Mouse (Mus musculus) intestine, embryonic 15.5 days (tissue): ENCODE measurements around the gene Snrnp70. TPM values are rescaled to one million over a fixed set of nuclear protein-coding genes. Genes with fewer than 3 reads are reported as not detected.

Experiments used
- ATAC-seq: fragments of 200-750 bp; cut with Nextera tagmentation; 2 replicates; pipeline ENCODE4 v1.8.0; 2017; ENCODE audit warnings: moderate TSS enrichment, moderate library complexity
- H3K27ac ChIP-seq: fragments of 300-500 bp; sonication (generic); 2 replicates; pipeline ENCODE4 v1.5.1; 2015; ENCODE audit warnings: mild to moderate bottlenecking, inconsistent platforms
- H3K27me3 ChIP-seq: fragments of 300-500 bp; sonication (generic); replicated peaks from 2 replicates; pipeline ENCODE4 v1.6.1; 2015; ENCODE audit warnings: inconsistent platforms
- H3K36me3 ChIP-seq: fragments of 300-500 bp; sonication (generic); 2 replicates; pipeline ENCODE4 v1.6.1; 2015; ENCODE audit warnings: inconsistent platforms
- H3K4me1 ChIP-seq: fragments of 300-500 bp; sonication (generic); replicated peaks from 2 replicates; pipeline ENCODE4 v1.6.1; 2015; ENCODE audit warnings: inconsistent platforms
- H3K4me2 ChIP-seq: fragments of 300-500 bp; sonication (generic); replicated peaks from 2 replicates; pipeline ENCODE4 v1.6.1; 2015; ENCODE audit warnings: mild to moderate bottlenecking, inconsistent platforms
- H3K4me3 ChIP-seq: fragments of 300-500 bp; sonication (generic); replicated peaks from 2 replicates; pipeline ENCODE4 v1.5.1; 2015; ENCODE audit warnings: inconsistent platforms
- H3K9ac ChIP-seq: fragments of 300-500 bp; sonication (generic); 2 replicates; pipeline ENCODE4 v1.6.1; 2015; ENCODE audit warnings: inconsistent platforms
- H3K9me3 ChIP-seq: fragments of 300-500 bp; sonication (generic); 2 replicates; pipeline ENCODE4 v1.6.1; 2016; ENCODE audit warnings: inconsistent platforms
- WGBS: fragments of 180-500 bp; shearing (Covaris S2); methylation state at CpG from one replicate; pipeline ENCODE4 v1.1.7; 2015; 5-methylcytosine and 5-hydroxymethylcytosine counted together
- polyA plus RNA-seq: library from polyadenylated mRNA; unstranded; fragments of >200 nt; fragmentation: Nextera tagmentation; extraction: Ambion mirVana; gene quantifications from 2 replicates; pipeline ENCODE4 v1.2.1, GENCODE M21; 2015

The Snrnp70 gene
- polyA plus RNA-seq, 1 experiment from 2014 or later, result 195 TPM

DNA sequence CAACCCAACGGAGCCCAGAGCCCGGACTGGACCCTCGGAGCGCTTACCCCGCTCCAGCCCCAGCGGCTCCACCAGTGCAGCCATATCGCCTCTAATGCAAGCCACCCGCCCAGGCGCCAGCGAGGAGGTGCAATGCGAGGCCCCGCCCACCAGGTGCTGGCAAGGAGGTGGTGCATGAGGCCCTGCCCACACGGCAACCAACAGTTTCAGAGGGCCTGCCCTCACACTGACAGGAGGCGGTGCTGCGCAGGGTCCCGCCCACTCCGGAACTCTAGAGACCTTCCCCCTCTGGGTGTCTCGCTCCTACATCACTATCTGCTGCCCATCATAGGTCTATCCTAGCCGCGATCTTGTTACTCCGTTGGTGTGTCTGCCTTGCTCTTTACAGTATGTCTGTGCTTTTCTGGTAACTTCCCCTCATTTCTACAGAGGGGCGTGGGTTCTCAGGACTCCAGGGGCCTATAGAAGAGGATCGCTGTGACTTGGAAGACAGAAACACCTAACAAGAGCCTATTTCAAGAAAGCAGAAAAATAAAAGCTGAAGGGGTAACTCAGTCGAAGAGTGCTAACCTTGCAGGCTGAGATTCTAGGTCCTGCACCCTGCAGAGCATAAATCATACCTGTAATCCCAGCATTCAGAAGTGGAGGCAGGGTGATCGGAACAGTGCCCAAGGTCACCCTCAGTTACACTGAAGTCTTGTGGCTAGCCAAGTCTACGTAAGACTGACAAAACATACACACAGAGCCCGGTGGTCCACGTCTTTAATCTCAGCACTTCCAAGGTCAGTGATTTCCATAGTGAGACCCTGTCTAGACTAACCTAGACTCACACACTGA is 24.8 kb downstream of the Snrnp70 start, which contains the start of gene Lin7b:
Lin7b (minus strand) TSS at position 109 of the 837 bp plus-strand sequence.
- peak within 1 kb of the TSS; percentile 53 for H3K4me3 ChIP-seq
- peaks cover 10% of the 10 kb centered on the region for H3K36me3 ChIP-seq
- peaks cover 14% of the 10 kb centered on the region for H3K27me3 ChIP-seq
- peak within 1 kb of the TSS; percentile 56 for H3K9ac ChIP-seq
- H3K27ac ChIP-seq, result peak within 1 kb of the TSS; percentile 44; the same call in 1 of the 2 replicates
- 9% methylated on average over 28 of the region's 28 CpGs for WGBS
- H3K4me2 ChIP-seq, result peak within 1 kb of the TSS; percentile 99
- H3K9me3 ChIP-seq, result no peaks in the 10 kb centered on the region
- H3K4me1 ChIP-seq, result peaks cover 24% of the 10 kb centered on the region
- peak; percentile 85 for ATAC-seq

- Histone ChIP-seq H3K27ac (no peak overlapping the region), H3K4me3 (peak overlapping the region; percentile 53), H3K4me1 (peaks cover 24% of the 10 kb centered on the region), H3K9me3 (no peaks in the 10 kb centered on the region), H3K36me3 (peaks cover 7% of the 10 kb centered on the region; the same call in 1 of the 2 replicates), H3K27me3 (peaks cover 22% of the 10 kb centered on the region), H3K9ac (peak overlapping the region; percentile 56), H3K4me2 (peak overlapping the region; percentile 99)
- peak; percentile 1; the same call in 1 of the 2 replicates for ATAC-seq
- WGBS, result 8% methylated on average over 51 of the region's 52 CpGs
Measured at GRCm38 (mm10) chr7:45369836-45370474, 25.6 kb downstream of the Snrnp70 start.

DNA sequence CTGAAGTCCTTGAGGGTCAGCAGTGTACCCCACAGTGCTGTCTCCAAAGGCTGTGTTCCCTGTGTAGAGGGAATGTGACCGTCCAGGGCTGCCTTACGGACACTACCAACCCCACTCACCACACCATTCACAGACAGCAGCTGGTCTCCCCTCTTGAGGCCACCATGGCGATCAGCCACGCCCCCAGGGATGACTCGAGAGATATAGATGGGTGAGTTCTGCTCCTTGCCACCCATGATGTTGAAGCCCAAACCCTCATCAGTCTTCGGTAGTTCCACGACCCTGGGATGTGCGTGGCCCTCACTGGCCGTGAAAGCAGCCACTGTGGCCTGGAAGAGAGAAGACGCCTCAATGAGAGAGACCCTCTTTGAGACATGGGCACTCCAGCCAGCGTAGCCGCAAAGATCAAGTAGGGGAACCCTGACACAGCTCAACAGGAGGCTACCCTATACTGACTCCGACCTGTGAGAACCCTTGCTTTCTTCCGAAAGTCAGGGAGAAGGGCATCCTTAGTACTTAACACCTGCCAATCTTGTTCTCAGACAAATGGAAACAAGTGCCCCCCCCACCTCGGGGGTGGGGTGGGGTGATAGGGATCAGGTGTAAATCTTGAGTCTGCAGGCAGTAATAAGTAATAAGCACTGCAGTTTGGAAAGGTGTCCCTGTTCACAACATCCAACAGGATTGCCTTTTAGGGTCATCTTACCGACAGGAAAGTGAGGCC is 26.4 kb downstream of the Snrnp70 start:
- WGBS, result 73% methylated on average over 16 of the region's 16 CpGs
- no peaks in the 10 kb centered on the region for H3K9me3 ChIP-seq
- H3K36me3 ChIP-seq, result peaks cover 7% of the 10 kb centered on the region; the same call in 1 of the 2 replicates
- no peak overlapping the region for H3K9ac ChIP-seq
- H3K4me3 ChIP-seq, result no peak overlapping the region
- H3K4me2 ChIP-seq, result peak overlapping the region; percentile 99
- H3K27ac ChIP-seq, result no peak overlapping the region
- peaks cover 25% of the 10 kb centered on the region for H3K27me3 ChIP-seq
- peaks cover 24% of the 10 kb centered on the region for H3K4me1 ChIP-seq
- no peak for ATAC-seq

DNA sequence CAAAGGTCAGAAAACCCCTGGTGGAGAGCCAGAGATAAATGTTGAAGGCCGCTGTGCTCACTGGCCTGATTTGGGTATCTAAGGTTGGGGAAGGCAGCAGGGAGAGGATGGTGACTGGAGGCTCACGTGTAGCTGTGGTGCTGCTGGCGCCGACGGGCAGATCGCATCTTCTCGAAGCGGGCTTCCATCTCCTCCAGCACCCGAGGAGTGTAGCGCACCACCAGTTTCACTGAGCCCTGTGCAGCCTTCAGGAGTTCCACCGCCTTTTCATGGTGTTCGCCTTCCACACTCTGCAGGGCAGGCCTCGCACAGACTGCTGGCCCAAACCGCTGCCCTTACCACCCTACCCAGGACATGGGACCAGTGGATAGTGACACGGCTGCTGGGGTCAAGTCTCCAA is 27.4 kb downstream of the Snrnp70 start:
- Histone ChIP-seq H3K4me2 (peak overlapping the region; percentile 99), H3K4me3 (peak overlapping the region; percentile 59; the same call in 1 of the 2 replicates), H3K9me3 (no peaks in the 10 kb centered on the region), H3K9ac (0 out of 2 replicates have a peak overlapping the region, but pooled peaks have one; percentile 29), H3K4me1 (peaks cover 24% of the 10 kb centered on the region), H3K27ac (no peak overlapping the region), H3K27me3 (peaks cover 28% of the 10 kb centered on the region), H3K36me3 (peaks cover 7% of the 10 kb centered on the region; the same call in 1 of the 2 replicates)
- 84% methylated on average over 15 of the region's 15 CpGs for WGBS
- no peak for ATAC-seq

DNA sequence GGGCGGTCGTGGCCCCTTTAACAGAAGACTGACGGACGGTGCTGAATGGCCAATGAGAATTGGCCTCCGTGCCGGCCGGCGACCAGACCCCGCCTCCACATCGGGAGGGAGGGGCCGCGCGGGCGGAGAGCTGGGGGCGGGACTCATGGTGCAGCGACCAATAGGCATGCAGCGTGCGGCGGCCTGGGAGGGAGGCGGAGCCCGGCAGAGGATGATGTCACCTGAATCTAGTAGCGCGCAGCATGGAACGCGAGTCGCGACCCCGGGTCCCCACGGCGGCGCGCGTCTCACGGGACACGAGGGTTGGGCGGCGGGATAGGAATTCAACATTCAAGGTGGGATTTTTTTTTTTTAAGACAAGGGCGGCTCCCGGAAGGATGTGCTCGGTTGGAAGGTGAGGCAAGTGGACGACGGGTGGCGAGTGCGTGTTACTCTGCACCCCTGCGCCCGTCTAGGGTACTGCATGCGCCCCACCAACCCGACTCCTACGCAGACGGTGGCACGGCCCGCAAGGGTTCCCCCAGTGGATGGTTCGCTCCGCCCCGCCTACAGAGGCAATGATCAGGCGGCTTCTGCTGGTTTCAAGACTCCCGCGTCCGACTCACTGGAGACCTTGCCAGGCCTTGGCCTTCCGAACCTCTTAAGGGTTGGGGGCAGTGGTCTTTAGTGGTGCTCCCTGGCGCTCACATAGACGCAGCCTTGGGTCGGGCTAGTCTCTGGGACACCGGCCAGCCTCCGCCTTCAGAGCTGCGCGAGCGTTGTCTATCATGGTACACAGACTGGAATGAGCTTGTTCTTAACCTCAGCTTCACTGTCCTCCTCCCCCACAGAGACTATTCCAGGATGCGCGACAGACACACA is 28.3 kb downstream of the Snrnp70 start:
- peaks cover 3% of the 10 kb centered on the region; the same call in 1 of the 2 replicates for H3K36me3 ChIP-seq
- H3K9ac ChIP-seq, result peak overlapping the region; percentile 58
- peak overlapping the region; percentile 57; the same call in 1 of the 2 replicates for H3K27ac ChIP-seq
- H3K9me3 ChIP-seq, result no peaks in the 10 kb centered on the region
- peaks cover 29% of the 10 kb centered on the region for H3K4me1 ChIP-seq
- peak overlapping the region; percentile 59 for H3K4me3 ChIP-seq
- H3K27me3 ChIP-seq, result peaks cover 29% of the 10 kb centered on the region
- WGBS, result under 1% methylated on average over 70 of the region's 70 CpGs
- ATAC-seq, result peak; percentile 88
- peak overlapping the region; percentile 99 for H3K4me2 ChIP-seq

DNA sequence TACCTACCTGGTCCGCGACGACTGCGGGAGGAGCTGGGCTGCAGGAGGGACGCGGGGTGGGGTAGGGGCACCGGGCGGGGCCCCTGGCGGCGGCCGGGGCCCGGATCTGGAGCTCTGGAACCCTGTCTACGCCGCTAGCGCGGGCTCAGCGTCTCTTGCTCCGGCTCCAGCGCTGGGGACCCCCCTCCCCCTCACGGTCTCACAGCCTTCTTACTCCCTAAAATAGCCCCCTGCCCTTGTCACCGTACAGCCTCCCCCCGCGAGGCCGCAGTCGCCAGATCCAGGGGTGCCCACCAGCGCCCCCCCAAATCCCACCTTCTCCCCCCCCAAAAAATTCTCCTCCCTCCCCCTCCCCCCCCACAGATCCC is 28.9 kb downstream of the Snrnp70 start, which contains the start of gene Ppfia3:
Ppfia3 (minus strand) TSS at position 368 of the 368 bp plus-strand sequence.
- peaks cover 35% of the 10 kb centered on the region for H3K27me3 ChIP-seq
- peak within 1 kb of the TSS; percentile 59 for H3K4me3 ChIP-seq
- WGBS, result under 1% methylated on average over 25 of the region's 26 CpGs
- peaks cover 33% of the 10 kb centered on the region for H3K4me1 ChIP-seq
- H3K9me3 ChIP-seq, result no peaks in the 10 kb centered on the region
- peak within 1 kb of the TSS; percentile 58 for H3K9ac ChIP-seq
- peak within 1 kb of the TSS; percentile 99 for H3K4me2 ChIP-seq
- H3K36me3 ChIP-seq, result no peaks in the 10 kb centered on the region
- peak; percentile 11; the same call in 1 of the 2 replicates for ATAC-seq
- H3K27ac ChIP-seq, result peak within 1 kb of the TSS; percentile 57; the same call in 1 of the 2 replicates

DNA sequence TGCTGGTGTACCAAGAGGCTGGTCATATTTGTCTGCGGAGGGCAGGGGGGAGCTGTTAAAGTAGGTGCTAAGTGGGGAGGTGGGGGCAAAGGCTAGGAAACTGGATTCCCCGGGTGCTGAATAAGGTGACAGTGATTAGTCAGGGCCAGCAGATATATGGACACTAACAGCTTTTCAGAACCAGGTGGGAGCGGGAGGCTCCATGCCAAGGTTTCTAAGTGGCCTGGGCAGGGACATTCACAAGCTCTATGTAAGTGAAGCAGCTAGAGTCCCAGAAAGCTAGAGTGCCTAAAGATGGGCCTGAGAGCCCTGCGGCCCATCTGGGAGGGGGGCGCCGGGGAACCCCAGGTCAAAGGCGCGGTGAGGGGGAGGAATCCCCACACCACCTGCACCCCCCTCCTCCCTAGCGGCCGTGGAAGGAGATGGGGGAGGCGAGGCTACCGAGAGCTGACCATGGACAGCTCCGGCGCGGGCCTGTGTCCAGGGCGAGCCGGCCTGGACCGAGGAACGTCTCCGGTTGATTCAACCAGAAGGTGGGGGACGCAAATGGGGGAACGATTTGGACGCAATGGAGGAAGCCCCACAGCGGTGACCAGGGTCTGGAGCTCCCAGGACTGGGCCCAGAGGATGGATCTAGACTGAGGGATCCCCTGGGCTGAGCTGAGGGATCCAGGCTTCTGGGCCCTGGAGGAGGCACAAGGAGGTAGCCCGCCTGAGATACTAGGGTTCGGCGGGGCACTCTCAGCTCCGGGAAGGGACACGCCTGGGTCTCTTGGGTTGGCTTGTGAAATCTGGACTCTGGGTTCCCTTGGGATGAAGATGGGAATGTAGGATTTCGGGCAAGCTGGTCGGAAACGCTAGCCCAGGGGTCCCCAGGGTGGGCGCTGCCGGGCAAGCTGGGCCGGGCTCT is 29.5 kb downstream of the Snrnp70 start:
- 3% methylated on average over 35 of the region's 35 CpGs for WGBS
- Histone ChIP-seq H3K36me3 (no peaks in the 10 kb centered on the region), H3K27me3 (peaks cover 38% of the 10 kb centered on the region), H3K9ac (peak overlapping the region; percentile 58), H3K27ac (no peak overlapping the region), H3K9me3 (no peaks in the 10 kb centered on the region), H3K4me1 (peaks cover 38% of the 10 kb centered on the region), H3K4me3 (peak overlapping the region; percentile 59), H3K4me2 (peak overlapping the region; percentile 99)
- ATAC-seq, result no peak

DNA sequence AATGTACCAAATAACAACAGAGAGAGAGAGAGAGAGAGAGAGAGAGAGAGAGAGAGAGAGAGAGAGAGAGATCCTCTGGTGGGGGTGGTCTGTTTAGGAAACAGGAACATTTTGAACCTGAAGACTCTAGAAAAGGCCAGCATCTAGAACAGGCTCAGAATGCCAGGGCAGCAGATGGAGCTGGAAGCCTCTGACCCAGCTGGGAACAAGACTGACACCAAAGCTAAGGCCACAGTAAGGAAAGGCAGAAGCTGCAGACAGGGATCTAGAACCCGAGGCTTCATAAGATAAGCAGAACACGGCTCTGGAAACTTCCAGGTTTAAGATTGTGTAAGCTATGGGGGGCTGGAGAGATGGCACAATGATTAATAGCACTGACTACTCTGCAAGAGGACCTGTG is 31.6 kb downstream of the Snrnp70 start:
- Histone ChIP-seq H3K36me3 (no peaks in the 10 kb centered on the region), H3K27me3 (peaks cover 44% of the 10 kb centered on the region)
- WGBS, result 79% methylated on average over 2 of the region's 2 CpGs

DNA sequence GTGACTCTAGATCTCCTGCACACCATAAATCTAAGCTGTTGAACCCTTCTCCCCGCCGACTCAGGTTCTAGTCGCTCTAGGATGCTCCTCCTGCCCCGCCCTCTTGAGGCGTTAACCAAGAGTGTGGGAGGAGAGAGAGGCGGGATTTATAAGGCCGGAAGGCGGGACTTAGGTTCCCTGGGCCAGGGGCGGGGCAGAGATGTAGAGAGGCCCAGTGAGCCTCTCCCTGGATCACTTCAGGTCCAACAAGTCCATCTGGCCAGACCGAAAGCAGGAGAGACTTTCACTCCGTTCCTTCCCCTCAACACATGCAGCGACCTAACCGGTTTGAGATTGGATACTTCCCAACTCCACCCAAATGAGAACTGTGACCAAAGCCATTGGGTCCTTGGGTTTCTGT is 32.7 kb downstream of the Snrnp70 start:
- no peak overlapping the region; the same call in 1 of the 2 replicates for H3K4me2 ChIP-seq
- peaks cover 30% of the 10 kb centered on the region for H3K4me1 ChIP-seq
- no peak overlapping the region for H3K9ac ChIP-seq
- peak; percentile 23 for ATAC-seq
- 4% methylated on average over 13 of the region's 13 CpGs for WGBS
- no peak overlapping the region for H3K27ac ChIP-seq
- no peaks in the 10 kb centered on the region for H3K9me3 ChIP-seq
- no peaks in the 10 kb centered on the region for H3K36me3 ChIP-seq
- H3K27me3 ChIP-seq, result peaks cover 39% of the 10 kb centered on the region
- no peak overlapping the region for H3K4me3 ChIP-seq

More for the DNA sequence above, 31.6 kb downstream of the Snrnp70 start:
- no peak overlapping the region for H3K4me3 ChIP-seq
- peaks cover 34% of the 10 kb centered on the region for H3K4me1 ChIP-seq
- ATAC-seq, result no peak
- no peaks in the 10 kb centered on the region for H3K9me3 ChIP-seq
- no peak overlapping the region for H3K27ac ChIP-seq
- no peak overlapping the region for H3K9ac ChIP-seq
- H3K4me2 ChIP-seq, result no peak overlapping the region

DNA sequence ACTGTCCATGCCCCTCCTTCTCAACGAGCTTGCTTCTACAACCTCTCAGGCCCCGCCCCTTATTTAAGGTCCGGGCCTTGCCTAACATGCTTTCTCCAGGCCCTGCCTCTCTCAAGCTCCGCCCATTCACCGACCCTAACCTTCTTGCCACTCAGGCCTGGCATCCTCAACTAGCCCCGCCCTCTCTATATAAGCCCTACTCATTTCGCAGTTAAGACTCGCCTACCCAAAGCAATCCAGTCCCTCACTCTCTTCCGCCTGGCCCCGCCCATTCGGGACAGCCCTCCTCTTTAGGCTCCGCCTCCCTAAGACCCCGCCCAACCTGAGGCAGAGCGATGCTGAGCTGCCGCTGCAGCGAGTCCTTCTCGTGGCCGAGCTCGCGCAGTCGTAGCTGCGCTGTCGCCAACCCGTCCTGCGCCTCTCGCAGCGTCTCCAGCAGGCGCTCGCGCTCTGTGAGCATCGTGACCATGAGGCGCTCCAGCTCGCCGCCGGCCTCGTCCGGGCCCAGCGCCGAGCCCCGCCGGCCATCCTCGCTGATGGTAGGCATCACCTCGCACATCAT is 34.2 kb downstream of the Snrnp70 start:
- Histone ChIP-seq H3K9me3 (no peaks in the 10 kb centered on the region), H3K36me3 (no peaks in the 10 kb centered on the region), H3K9ac (peak overlapping the region; percentile 43), H3K27ac (no peak overlapping the region), H3K4me1 (peaks cover 21% of the 10 kb centered on the region), H3K4me3 (peak overlapping the region; percentile 47), H3K4me2 (peak overlapping the region; percentile 95), H3K27me3 (peaks cover 39% of the 10 kb centered on the region)
- WGBS, result under 1% methylated on average over 43 of the region's 43 CpGs
- peak; percentile 82 for ATAC-seq
